Mouse (Mus musculus) embryo, embryonic 10 days (tissue): ENCODE results near the gene Scrt2.

Experiments used
- DNase-seq: peaks from one replicate; pipeline ENCODE4 v3.0.0-alpha.2; 2015; ENCODE audit warnings: low spot score

Gene Scrt2

DNA sequence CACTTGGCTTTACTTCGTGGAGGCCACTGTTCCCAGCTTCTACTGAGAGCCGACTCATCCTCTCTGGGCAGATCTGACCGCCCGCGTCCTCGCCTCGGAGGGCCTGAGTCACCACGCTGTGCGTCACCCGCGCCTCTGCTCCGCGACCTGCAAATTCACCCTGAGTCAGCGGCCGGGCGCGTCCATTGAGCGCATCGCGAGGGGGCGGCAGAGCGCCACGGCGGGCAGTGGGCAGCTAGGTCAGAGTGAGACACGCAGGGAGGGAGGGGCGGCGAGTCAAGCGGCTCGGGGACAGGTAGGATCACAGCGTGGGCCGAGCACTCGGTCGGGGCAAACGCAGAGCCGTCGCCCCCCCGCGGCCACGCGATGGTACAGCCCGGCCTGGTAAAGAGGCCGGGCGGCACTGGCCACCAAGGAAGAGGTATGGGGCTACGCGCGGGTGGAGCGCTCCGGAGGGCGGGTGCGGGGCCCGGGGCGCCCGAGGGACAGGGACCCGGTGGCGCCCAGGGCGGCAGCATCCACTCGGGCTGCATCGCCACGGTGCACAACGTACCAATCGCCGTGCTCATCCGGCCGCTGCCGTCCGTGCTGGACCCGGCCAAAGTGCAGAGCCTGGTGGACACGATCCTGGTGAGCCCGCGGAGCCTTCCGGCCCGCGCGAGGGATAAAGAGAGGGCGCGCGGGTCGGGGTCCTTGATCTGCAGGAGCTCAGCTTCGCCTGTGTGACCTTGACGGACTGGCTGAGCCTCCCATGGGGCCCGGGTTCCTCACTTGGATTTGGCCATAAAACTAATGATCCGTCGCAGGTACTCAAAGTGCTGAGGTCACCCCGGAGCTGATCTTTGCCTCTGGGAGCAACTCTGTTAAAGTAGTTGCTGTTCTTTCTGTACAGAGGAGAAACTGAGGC, 24.2 kb downstream of the Scrt2 start, which contains the start of gene Srxn1:
TSS of gene Srxn1 (plus strand) at position 199 of the 907 bp plus-strand sequence.
- DNase-seq = peak; percentile 91

DNA sequence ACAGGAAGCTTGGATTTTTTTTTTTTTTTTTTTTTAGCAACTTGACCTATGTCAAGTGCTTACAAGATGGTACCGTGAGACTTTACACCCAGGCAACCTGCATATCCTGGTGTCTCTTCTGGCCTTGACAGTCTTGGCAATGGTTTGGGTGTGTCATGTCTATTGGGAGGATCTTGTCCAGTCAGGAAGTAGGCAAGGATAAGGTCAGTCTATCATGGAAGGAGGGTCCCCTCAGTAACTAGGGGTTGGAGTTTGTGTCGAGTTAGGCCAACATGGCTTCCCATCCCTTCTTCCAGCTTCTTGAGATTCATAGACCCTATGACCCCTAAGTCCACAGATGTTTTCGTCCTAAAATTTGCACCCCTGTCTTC, 24.9 kb downstream of the Scrt2 start:
- DNase-seq = no peak

DNA sequence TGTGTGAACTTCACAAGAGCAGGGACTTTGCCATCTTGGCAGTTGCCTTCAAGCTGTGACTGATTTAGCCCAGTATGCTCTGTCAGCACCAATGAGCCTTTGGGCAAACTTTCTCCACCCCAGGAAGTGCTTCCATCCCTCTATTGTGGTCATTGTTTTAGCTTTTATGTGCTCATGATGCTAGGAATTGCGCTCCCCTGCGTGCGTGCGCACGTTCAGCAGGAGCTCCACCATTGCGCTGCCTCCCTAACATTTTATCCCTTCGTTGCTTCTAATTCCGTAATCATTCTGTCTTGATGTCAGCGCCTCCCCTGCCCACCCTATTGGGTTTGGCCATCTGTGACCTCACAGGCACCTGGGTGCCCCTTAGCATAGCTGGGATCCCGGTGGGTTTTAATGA, 25.3 kb downstream of the Scrt2 start:
- no peak for DNase-seq

DNA sequence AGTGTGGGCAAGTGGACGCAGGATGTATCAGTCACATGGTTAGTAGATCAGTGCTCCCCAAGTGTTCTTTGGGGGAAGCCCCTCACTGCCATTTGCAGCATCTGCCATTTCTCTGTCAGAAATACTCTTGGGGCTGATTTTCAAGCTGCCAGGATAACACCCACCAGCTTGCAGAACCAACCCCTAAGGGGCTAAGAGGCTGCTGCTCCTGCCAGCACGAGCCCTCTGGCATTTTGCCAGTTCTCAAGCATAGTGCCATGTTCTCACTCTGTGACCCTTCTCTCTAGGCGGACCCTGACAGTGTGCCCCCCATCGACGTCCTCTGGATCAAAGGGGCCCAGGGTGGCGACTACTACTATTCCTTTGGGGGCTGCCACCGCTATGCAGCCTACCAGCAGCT, 27.4 kb downstream of the Scrt2 start:
- DNase-seq = no peak

DNA sequence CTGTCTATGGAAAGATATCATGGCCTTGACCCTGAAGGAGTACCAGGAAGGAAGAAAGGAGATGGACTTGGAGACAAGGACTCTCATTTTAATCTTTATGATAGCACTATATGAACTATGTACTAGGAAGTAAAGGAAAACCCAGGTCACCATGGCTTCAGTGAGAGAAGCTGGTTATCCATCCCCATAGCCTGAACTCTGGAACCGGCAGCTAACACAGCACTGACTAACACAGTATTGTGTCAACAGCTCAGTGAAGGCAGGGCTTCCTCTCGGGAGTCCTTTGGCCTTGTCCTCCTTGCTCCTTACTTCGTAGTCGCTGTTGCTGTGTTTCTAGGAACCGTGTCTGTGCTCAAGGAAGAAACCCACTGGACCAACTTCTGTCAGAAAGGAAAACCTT, 28.1 kb downstream of the Scrt2 start:
- no peak for DNase-seq

DNA sequence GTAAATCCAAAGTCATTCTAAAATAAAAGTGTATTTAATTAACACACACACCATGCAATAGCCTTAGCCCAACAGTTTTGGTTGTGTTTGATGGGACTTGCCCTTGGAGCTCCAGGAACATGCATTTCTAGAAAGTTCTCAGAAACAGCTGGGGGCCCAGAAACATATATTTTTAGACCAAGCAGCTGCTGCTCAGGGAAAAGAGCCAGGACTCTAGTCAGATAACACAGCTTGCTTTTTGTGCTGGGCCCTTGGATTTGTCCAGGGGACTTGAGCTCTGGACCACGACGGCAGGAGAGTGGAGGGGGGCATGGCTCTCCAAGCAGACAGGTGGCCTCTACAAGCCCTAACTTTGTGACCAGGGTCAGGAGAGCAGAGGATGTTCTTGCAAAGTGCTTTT, 30.0 kb downstream of the Scrt2 start:
- DNase-seq = no peak

DNA sequence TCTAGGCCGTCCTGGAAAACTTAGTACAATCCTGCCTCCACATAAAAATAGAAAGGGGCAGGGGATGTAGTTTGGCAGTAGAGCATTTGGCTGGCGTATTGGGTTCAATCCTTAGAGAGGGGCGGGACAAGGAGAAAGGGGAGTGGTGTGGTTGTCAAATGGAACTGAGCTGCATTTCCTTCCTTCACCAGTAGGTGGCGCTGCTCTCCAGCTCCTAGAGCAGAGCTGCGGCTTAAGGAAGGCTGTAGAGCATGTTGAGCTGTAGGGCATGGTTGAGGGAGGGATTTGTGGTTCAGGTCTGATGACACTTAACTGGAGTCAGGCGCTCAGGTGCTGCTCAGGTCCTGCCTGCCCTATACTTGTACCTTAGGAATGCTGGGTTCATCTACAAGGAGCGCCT, 30.6 kb downstream of the Scrt2 start:
- peak; percentile 98 for DNase-seq

DNA sequence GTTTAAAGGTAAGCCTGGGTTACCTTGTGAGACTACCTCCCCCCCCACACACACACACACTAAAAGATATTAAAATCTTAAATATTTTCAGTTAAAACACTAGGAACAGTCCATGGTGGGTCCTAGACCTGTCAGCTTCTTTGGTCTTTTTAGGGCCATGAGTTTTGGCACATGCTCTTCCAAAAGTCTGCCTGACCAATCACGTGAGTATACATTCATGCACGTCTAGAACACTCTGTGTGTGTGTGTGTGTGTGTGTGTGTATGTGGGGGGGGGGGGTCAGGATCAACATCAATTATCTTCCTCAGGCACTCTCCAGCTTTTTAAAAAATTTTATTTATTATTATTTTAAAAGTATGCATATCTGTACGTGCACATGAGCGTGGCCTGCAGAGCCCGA, 31.2 kb downstream of the Scrt2 start:
- no peak for DNase-seq

DNA sequence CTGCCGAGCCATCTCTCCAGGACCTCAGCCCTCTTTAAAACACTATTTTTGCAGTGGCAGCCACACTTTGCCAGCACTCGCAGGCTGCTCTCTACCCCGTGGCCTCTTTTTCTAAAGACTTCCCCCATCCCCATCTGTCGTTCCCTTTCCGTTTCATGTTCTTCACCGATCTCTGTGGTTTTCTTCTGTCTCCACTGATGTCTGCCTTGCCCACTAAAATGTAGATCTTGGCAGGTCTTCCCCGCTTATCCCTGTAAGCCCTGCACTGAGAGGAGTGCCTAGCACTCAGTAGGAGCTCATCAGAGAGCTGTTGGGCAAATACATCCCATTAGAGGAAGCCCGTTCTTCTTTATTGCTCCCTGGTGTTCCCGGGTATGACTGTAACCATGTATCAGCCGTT, 31.6 kb downstream of the Scrt2 start:
- DNase-seq = no peak

DNA sequence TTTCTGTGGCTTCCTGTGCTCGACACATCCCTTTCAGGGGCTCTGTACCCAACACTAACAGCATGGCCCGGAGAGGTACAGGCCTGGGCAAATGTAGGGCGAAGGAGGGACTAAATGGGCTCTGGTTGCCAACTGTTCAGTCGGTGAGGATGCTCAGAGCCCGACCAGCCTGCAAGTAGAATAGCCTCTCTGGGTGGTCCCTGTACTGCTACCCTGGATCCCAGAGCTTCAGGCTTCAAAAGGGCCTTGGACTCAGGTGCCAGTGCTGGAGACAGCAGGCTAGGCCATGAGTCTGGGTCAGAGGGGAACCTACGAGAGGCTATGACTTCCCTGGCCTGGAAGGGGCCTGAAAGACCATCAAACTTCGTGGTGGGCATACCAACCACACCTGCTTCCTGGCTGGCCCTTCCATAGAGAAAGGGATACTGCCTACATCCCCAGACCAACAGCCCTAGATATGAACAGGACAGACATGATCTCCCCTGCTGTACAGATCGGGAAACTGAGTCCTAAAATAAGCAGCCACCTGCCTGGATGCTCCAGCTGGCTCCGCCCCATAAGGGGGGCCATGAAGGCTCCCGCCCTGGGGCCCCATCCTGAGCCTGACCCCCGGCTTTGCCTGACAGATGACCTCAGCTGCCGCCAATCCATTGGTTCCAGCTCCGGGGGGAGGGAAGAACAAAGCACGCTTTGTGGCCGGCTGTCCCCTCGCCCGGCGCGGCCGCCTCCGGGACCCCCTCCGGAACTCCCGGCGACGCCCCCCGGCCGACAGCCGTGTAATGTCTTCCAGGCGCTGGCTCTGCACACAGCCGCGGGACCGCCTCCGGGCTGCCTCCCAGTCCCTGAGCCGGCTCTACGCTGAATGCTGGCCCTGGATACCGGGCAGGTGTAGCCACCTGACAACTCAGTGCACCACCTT, 33.0 kb downstream of the Scrt2 start:
- peak; percentile 78 for DNase-seq

DNA sequence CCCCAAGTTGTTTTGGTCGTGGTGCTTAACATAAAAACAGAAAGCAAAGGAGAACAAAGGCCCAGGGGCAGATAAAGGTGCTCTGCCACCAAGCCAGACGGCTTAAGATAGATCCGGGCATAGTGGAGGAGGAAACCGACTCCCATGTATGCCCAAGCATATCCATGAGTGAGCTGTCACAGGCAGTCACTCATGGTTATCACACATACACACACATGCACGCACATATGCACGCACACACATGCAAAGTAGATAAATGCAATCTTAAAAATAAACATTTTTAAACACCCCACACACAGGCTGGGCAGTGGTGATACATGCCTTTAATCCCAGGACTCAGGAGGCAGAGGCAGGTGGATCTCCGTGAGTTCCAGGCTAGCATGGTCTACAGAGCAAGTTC, 36.4 kb downstream of the Scrt2 start:
- no peak for DNase-seq

DNA sequence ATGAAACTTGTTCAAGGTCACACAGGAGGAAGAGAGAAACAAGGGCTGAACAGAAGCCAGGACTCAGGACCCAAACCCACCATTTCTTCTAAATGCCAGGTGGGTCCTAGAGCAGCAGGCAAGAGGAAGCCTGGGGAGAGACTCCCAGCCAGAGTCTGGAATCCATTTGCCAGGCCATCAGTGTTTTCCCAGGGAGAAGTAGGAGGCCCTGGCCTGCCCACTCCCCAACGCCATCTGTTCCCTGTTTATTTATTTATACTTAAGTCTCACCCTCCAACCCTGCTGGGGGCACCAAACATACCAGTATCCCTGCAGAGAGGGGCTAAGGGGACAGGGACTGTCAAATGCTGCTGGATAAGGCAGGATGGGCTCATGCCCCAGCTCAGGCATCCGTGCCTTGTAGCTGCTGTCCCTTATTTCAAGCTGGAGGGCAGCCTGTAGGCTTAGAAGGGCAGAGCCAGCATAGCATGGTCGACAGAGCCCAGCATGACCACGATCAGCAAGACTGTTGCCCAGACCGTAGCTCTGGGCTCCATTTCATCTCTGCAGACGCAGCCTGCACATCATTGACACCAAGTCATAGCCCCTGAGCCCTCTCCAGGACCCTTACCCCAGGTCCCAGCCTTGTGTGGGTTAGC, 38.0 kb downstream of the Scrt2 start:
- DNase-seq = peak; percentile 43

DNA sequence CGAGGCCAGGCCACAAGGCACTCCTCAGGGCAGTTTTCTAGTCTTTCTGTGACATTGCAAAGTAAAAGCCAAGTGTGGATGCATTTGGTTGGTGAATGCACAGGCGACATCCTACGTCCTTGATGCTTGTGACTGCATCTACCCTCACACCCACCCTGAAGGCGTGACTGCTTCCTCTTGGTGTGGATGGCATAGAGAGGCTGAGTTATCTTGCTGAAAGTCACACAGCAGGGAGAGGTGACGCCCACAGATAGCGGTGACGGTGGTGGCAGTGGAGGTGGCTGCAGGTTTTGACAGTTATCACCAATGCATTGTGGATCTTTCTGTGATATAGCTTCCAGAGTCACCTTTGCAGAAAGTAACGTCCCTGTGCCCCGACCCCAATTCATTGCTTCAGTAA, 41.6 kb downstream of the Scrt2 start:
- DNase-seq = no peak

DNA sequence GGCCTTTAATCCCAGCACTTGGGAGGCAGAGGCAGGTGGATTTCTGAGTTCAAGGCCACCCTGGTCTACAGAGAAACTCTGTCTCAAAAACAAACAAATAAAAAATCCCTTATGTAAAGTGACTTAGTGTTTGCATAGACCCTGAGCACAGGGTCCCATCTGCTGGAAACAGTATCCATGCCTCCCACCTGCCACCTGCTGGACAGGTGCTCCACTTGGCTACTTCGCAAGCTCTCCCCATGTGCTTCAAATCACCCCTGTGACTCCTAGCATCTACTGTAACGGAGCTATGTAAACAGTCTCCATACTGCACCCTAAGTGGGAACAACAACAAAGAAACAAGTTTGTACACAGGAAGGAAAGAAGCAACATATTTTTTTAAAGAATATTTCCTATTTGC, 47.3 kb downstream of the Scrt2 start:
- DNase-seq = no peak

DNA sequence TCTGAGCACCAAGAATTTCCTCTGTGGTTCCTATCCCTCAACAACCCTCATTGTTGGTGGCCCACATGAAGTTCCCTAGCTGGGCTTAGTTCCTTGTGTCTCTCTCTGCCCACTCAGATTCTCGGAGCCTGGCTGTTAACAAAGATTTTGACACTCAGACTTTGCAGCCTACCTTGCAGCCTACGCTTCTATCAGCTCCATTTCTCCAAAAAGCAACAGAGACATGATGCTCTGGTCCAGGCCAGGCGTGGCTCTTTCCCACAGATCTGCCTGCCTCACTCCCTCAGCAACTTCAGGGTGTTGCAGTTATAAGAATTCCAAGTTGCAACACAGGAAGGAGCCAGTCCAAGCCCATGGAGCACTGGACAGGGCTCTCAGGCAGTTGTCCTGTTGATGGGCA, 48.4 kb downstream of the Scrt2 start:
- DNase-seq = no peak

DNA sequence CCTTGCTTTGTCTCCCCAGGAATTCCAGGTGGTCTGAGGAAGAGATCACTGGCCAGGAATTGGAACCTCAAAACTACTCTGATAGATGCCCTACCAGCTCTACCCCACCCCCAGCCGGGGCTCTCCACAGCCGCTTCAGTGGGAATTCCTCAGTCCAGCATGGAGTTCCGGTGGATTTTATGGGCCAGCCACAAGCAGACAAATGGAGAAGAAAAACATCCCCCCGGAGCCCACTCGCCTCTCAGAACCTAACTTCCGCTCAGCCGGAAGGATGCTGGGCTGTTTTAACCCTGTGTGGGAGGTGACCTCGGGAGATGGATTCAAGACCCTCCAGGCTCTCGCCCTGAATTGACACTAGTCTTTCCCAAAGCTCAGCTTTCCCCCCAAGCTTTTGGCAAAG, 50.7 kb downstream of the Scrt2 start:
- no peak for DNase-seq

DNA sequence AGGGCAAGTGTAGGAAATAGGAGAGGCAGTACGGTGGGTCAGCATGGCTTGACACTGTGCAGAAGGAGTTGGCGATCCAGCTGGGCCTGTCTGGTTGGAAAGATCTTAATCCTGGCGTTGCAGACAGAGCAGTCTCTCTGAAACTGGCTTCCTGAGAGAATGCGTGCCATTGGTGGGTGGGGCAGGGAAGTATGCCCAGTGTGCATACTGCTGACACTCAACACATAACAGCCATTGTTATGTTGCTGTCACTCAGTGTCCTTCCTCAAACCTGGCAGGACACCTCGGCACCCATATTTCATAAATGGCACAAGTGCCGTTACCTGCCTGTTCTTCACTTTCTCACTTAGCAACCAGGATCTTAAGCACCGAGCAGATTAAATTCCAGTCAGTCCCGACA, 51.4 kb downstream of the Scrt2 start:
- DNase-seq = no peak

DNA sequence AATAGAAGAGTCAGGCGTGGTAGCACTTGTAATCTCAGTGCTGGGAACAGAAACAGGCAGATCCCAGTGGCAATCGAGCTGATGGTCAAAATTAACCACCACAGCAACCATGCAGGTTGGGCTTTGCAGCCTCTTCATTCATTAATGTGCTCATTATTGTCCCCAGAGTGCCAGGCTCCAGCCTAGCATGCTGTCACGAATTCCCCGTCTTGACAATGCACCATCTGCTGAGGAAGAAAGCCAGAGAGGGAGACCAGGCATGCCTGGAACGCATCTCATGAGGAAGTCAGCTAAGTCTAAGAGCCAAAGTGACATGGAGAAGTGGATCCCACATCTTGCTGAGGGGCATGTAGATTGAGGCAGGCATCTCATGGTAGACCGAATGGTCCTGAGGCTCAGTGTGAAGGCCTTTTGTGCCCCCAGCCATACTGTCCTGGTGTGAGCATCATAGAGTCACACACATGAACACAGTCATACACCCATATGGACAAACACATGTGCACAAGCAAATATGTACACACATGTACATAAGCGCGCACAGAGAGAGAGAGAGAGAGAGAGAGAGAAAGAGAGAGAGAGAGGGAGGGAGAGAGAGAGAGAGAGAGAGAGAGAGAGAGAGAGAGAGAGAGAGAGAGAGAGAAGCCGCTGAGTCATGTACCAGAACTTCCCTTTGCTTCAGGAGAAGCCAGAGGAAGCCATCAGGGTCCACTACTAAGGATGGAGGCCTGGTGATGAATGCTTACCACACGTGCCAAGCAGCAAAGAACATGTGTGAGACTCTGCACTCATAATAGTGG, 58.1 kb downstream of the Scrt2 start:
- no peak for DNase-seq

DNA sequence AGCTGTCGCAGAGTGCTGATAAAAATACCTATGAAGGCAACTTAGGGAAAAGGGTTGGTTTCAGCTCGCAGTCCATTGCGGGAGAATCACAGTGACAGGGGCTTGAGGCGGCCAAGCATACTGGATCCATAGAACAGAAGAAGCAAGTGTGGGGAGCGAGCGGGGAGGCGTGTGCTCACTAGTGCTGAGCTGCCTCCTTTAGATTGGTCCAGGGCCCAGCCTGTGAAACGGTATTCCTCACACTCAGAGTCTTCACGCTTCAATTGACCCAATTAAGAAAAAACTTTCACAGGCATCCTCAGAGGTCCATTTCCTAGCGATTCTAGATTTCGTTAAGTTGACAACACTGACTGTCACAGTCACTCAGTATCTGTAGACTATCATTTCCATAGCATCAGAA, 59.6 kb downstream of the Scrt2 start:
- DNase-seq = no peak

DNA sequence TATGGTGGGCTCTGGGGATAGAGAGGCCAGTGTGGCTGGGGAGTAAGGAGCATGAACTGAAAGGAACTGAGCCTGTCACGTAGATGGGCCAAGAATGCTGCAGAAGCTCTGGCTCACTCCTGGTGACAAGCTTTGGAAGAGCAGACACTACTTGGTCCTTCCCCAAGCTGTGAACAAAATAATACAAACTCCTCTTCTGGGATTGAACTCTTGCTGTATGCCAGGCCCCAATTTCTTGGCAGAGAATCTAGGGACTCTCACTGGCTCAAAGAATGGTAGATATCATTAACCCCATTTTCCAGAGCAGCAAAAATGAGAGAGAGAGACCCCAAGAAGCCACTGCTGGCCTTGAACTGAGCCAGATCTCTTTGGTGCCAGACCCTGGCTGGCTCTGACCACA, 60.2 kb downstream of the Scrt2 start:
- no peak for DNase-seq

DNA sequence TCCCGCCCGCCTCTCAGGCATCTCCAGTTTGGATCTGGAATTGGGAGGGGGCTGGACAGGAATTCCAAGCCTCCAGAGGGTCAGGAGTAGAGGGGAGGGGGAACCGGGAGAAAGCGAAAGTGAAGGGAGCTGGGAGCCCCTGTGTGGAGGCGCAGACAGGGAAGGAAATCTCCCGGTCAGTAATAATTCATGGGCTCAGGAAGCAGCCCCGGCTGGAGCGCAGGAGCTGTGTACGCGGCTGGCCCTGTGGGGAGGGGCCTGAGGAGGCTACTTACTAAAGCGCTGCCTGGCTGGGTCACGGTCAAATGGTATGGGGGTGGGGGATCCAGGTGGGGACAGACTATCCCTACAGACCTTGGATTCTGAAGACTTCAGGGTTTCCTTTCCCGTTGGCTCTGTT, 60.7 kb downstream of the Scrt2 start:
- peak; percentile 80 for DNase-seq

DNA sequence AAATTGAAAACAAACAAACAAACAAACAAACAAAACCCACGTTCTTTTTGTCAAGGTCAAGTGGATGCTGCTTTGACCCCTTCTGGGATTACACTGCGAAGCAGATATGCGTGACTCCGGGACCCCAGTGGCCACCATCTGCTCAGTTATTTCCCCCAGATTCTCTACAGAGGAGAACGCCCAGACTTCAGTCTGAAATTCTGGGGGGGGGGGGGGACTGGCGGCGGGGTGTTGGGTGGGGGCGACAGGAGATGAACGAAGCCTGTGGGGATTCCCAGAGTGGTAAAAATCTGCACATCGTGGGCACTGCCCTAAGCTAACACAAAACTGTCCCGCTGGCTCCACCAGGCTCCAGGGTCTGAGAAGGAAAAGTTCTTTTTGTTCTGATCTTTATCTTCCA, 61.2 kb downstream of the Scrt2 start:
- no peak for DNase-seq
